Mouse (Mus musculus): ENCODE results near the gene Gprin2. TPM values are rescaled to one million over a fixed set of nuclear protein-coding genes. Genes with fewer than 3 reads are reported as not detected.

The Gprin2 gene
- 0.41 and 0.44 TPM in 2 replicates for polyA plus RNA-seq (2014; fragmentation: Nextera tagmentation; extraction: Ambion mirVana)

DNA sequence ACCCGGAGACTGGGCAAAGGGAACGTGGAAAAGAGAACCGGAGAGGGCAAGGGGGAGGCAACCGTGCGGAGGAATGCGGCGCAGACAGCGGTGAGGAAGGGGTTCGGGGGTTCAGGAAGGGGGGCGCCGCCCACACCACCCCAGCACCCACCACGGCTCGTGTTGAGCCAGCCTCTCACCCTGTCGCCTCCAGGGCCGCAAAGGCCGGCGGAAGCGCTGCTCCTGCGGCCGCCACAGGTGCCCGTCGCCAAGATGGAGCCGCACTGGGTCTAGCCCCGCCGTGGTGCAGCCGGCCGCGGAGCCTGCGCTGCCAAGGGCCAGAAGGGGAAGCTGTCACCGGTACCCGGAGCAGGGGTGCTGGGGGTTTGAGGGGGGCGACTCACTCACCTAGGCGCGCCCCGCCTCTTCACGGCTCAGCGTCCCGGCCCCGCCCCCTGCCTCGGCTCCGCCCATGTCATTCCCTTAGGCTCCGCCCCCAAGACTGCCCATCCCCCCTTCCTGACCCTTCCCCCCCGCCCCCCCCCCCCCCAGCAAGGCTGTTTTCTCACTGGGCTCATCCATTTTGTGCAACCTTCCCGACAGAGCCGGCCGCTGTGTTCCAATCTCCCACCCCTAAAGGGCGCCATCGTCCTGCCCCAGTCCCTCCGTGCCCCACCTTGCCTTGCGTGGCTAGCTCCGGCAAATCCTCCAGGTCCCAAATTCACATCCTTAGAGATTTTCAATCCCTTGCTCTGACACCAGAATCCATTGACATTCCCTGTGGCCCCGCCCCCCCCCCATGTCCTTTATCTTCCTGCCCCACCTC is at the start of gene Gprin2:
Gene Gprin2, minus strand, starts transcription at position 423 of the 805 bp plus-strand sequence.
- no peaks in the 10 kb centered on the region for H3K9me3 ChIP-seq (ENCODE audit: control insufficient read depth, low read length)
- H3K4me2 ChIP-seq (ENCODE audit: low read depth, low read length, severe bottlenecking) = peak within 1 kb of the TSS; percentile 93
- WGBS = 1% methylated on average over 42 of the region's 52 CpGs
- H3K27me3 ChIP-seq (ENCODE audit: control insufficient read depth, insufficient read depth, low read length) = no peaks in the 10 kb centered on the region
- ATAC-seq (replicated peaks; ENCODE audit: low FRiP score) (peak; percentile 80), DNase-seq (ENCODE audit: low spot score) (peak; percentile 73)
- peak within 1 kb of the TSS; percentile 60 for H3K9ac ChIP-seq (ENCODE audit: low read length)
- H3K4me1 ChIP-seq (replicated peaks; ENCODE audit: control insufficient read depth, insufficient read depth, low read length) = peaks cover 3% of the 10 kb centered on the region
- no peak within 1 kb of the TSS for H3K27ac ChIP-seq (ENCODE audit: low read depth, low read length)
- no peaks in the 10 kb centered on the region for H3K36me3 ChIP-seq (ENCODE audit: control insufficient read depth, insufficient read depth, low read length)
- H3K4me3 ChIP-seq (ENCODE audit: low read depth, low read length) = peak within 1 kb of the TSS; percentile 73

DNA sequence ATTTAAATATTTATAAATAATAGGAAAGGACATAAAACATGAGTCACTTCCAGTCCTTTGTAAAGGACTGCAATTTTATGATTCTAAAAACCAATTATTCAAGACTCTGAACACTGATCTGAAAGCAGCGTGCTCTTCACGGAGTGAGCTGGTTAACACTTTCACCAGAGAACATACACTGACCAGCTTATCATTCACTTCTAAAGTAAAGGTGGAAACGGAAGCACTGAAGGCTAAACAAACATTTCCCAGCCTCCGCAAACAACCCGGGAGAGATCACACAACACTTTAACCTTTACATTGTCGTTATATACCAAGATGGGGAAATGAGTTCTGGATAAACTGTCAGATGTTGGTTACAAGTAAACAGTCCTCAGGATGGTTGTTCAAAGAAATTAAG is 39.2 kb upstream of the Gprin2 start:
- Histone ChIP-seq H3K27me3 (ENCODE audit: control insufficient read depth, insufficient read depth, low read length) (no peaks in the 10 kb centered on the region), H3K9ac (ENCODE audit: low read length) (no peak overlapping the region), H3K36me3 (ENCODE audit: control insufficient read depth, insufficient read depth, low read length) (no peaks in the 10 kb centered on the region), H3K27ac (ENCODE audit: low read depth, low read length) (no peak overlapping the region), H3K9me3 (ENCODE audit: control insufficient read depth, low read length) (no peaks in the 10 kb centered on the region), H3K4me2 (ENCODE audit: low read depth, low read length, severe bottlenecking) (no peak overlapping the region), H3K4me3 (ENCODE audit: low read depth, low read length) (no peak overlapping the region), H3K4me1 (replicated peaks; ENCODE audit: control insufficient read depth, insufficient read depth, low read length) (no peaks in the 10 kb centered on the region)
- ATAC-seq (replicated peaks; ENCODE audit: low FRiP score) (no peak), DNase-seq (ENCODE audit: low spot score) (no peak)
- WGBS = 91% methylated on average over 6 of the region's 6 CpGs

GRCm38 (mm10) chr14:34240263-34240662 is 38.8 kb upstream of the Gprin2 start:
- Histone ChIP-seq H3K9ac (ENCODE audit: low read length) (no peak overlapping the region), H3K4me2 (ENCODE audit: low read depth, low read length, severe bottlenecking) (no peak overlapping the region), H3K36me3 (ENCODE audit: control insufficient read depth, insufficient read depth, low read length) (no peaks in the 10 kb centered on the region), H3K4me1 (replicated peaks; ENCODE audit: control insufficient read depth, insufficient read depth, low read length) (no peaks in the 10 kb centered on the region), H3K9me3 (ENCODE audit: control insufficient read depth, low read length) (no peaks in the 10 kb centered on the region), H3K27me3 (ENCODE audit: control insufficient read depth, insufficient read depth, low read length) (no peaks in the 10 kb centered on the region), H3K4me3 (ENCODE audit: low read depth, low read length) (no peak overlapping the region), H3K27ac (ENCODE audit: low read depth, low read length) (no peak overlapping the region)
- ATAC-seq (replicated peaks; ENCODE audit: low FRiP score) = no peak
- 90% methylated on average over 10 of the region's 10 CpGs for WGBS
- no peak for DNase-seq (ENCODE audit: low spot score)

DNA sequence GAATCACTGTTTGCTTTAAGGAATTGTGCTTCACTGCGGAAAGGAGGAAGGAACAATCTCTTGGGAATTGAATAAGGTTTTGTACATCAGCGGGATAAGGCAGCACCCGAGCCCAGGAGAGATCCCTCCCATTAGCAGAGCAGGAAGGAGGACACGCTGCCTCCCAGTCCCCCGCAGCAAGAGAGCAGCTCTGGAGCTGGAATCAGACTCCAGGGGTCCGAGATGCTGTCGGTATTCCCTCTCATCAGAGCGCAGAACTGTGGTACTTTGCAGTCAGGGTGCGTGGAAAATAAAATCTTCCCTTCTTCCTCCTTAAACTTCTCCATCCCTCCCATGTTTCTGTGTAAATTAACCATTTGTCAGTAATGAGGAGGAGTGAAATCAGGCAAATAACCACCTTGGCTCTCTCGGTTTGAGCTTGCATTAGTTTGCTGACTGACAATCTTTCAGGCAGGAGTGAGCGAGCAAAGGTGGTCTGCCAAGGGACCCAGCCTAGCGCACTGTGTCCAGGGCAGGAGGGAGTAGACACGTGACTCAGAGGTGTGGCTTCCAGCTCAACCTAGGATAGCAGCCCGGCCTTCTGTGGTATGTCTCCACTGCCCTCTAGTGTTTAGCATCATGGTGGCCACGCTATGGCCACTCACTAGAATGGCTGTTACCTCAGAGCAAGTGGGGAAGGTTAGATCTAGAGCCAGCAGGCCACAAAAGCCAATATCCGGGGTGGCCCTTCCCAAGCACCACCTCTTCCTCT is 33.4 kb upstream of the Gprin2 start:
- H3K4me3 ChIP-seq (ENCODE audit: low read depth, low read length) = peak overlapping the region; percentile 16; the same call in 1 of the 2 replicates
- H3K27me3 ChIP-seq (ENCODE audit: control insufficient read depth, insufficient read depth, low read length) = no peaks in the 10 kb centered on the region
- DNase-seq (ENCODE audit: low spot score) (peak; percentile 86), ATAC-seq (replicated peaks; ENCODE audit: low FRiP score) (peak; percentile 99)
- H3K4me2 ChIP-seq (ENCODE audit: low read depth, low read length, severe bottlenecking) = peak overlapping the region; percentile 64
- no peaks in the 10 kb centered on the region for H3K9me3 ChIP-seq (ENCODE audit: control insufficient read depth, low read length)
- peak overlapping the region; percentile 50 for H3K9ac ChIP-seq (ENCODE audit: low read length)
- no peaks in the 10 kb centered on the region for H3K36me3 ChIP-seq (ENCODE audit: control insufficient read depth, insufficient read depth, low read length)
- H3K27ac ChIP-seq (ENCODE audit: low read depth, low read length) = no peak overlapping the region
- no peaks in the 10 kb centered on the region for H3K4me1 ChIP-seq (replicated peaks; ENCODE audit: control insufficient read depth, insufficient read depth, low read length)
- WGBS = 3% methylated on average over 16 of the region's 16 CpGs

- Histone ChIP-seq H3K27me3 (ENCODE audit: control insufficient read depth, insufficient read depth, low read length) (no peaks in the 10 kb centered on the region), H3K9me3 (ENCODE audit: control insufficient read depth, low read length) (no peaks in the 10 kb centered on the region), H3K4me2 (ENCODE audit: low read depth, low read length, severe bottlenecking) (no peak overlapping the region), H3K36me3 (ENCODE audit: control insufficient read depth, insufficient read depth, low read length) (no peaks in the 10 kb centered on the region), H3K4me1 (replicated peaks; ENCODE audit: control insufficient read depth, insufficient read depth, low read length) (no peaks in the 10 kb centered on the region), H3K27ac (ENCODE audit: low read depth, low read length) (no peak overlapping the region), H3K4me3 (ENCODE audit: low read depth, low read length) (no peak overlapping the region), H3K9ac (ENCODE audit: low read length) (no peak overlapping the region)
- 62% methylated on average over 4 of the region's 4 CpGs for WGBS
- DNase-seq (ENCODE audit: low spot score) (no peak), ATAC-seq (replicated peaks; ENCODE audit: low FRiP score) (no peak)
Measured at GRCm38 (mm10) chr14:34233846-34234245, 32.4 kb upstream of the Gprin2 start.

- Histone ChIP-seq H3K27ac (ENCODE audit: low read depth, low read length) (no peak overlapping the region), H3K36me3 (ENCODE audit: control insufficient read depth, insufficient read depth, low read length) (no peaks in the 10 kb centered on the region), H3K4me2 (ENCODE audit: low read depth, low read length, severe bottlenecking) (no peak overlapping the region), H3K27me3 (ENCODE audit: control insufficient read depth, insufficient read depth, low read length) (no peaks in the 10 kb centered on the region), H3K4me3 (ENCODE audit: low read depth, low read length) (no peak overlapping the region), H3K9ac (ENCODE audit: low read length) (no peak overlapping the region), H3K4me1 (replicated peaks; ENCODE audit: control insufficient read depth, insufficient read depth, low read length) (no peaks in the 10 kb centered on the region), H3K9me3 (ENCODE audit: control insufficient read depth, low read length) (no peaks in the 10 kb centered on the region)
- 85% methylated on average over 9 of the region's 9 CpGs for WGBS
- ATAC-seq (replicated peaks; ENCODE audit: low FRiP score) (no peak), DNase-seq (ENCODE audit: low spot score) (no peak)
Measured at GRCm38 (mm10) chr14:34232866-34233680, 31.6 kb upstream of the Gprin2 start.

DNA sequence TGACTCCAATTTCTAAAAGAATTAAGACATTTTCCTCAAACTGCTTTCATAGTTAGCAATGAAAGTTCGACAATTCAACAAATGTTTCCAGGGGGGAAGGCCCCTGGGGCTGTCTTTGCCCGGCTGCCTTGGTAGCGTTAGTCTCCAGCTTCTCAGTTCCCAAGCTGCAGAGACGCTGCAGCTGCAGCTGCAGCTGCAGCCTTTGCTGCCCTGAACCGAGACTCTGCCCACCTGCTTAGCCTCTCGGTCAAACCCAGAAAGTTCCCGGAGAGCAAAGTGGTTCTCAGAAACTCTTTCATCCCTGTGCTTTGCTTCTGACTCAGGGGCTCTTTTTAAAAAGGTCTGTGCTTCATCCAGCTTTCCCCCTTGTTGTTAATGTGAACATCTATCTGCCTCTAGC is 30.9 kb upstream of the Gprin2 start:
- Histone ChIP-seq H3K9me3 (ENCODE audit: control insufficient read depth, low read length) (no peaks in the 10 kb centered on the region), H3K27me3 (ENCODE audit: control insufficient read depth, insufficient read depth, low read length) (no peaks in the 10 kb centered on the region), H3K4me2 (ENCODE audit: low read depth, low read length, severe bottlenecking) (no peak overlapping the region), H3K36me3 (ENCODE audit: control insufficient read depth, insufficient read depth, low read length) (no peaks in the 10 kb centered on the region), H3K4me3 (ENCODE audit: low read depth, low read length) (no peak overlapping the region), H3K4me1 (replicated peaks; ENCODE audit: control insufficient read depth, insufficient read depth, low read length) (no peaks in the 10 kb centered on the region), H3K9ac (ENCODE audit: low read length) (no peak overlapping the region), H3K27ac (ENCODE audit: low read depth, low read length) (no peak overlapping the region)
- DNase-seq (ENCODE audit: low spot score) (no peak), ATAC-seq (replicated peaks; ENCODE audit: low FRiP score) (no peak)
- 59% methylated on average over 7 of the region's 7 CpGs for WGBS

- DNase-seq (ENCODE audit: low spot score) = no peak
- H3K9ac ChIP-seq (ENCODE audit: low read length) = no peak overlapping the region
Measured at GRCm38 (mm10) chr14:34228830-34229506, 27.5 kb upstream of the Gprin2 start.

More at GRCm38 (mm10) chr14:34228830-34229506, 27.5 kb upstream of the Gprin2 start:
- H3K27ac ChIP-seq (ENCODE audit: low read depth, low read length) = no peak overlapping the region
- 90% methylated on average over 10 of the region's 10 CpGs for WGBS
- H3K27me3 ChIP-seq (ENCODE audit: control insufficient read depth, insufficient read depth, low read length) = no peaks in the 10 kb centered on the region
- H3K9me3 ChIP-seq (ENCODE audit: control insufficient read depth, low read length) = no peaks in the 10 kb centered on the region
- no peak overlapping the region for H3K4me2 ChIP-seq (ENCODE audit: low read depth, low read length, severe bottlenecking)
- H3K4me1 ChIP-seq (replicated peaks; ENCODE audit: control insufficient read depth, insufficient read depth, low read length) = no peaks in the 10 kb centered on the region
- ATAC-seq (replicated peaks; ENCODE audit: low FRiP score) = no peak
- H3K4me3 ChIP-seq (ENCODE audit: low read depth, low read length) = no peak overlapping the region
- H3K36me3 ChIP-seq (ENCODE audit: control insufficient read depth, insufficient read depth, low read length) = no peaks in the 10 kb centered on the region
